Mouse (Mus musculus): ENCODE measurements around the gene Xkrx.

DNA sequence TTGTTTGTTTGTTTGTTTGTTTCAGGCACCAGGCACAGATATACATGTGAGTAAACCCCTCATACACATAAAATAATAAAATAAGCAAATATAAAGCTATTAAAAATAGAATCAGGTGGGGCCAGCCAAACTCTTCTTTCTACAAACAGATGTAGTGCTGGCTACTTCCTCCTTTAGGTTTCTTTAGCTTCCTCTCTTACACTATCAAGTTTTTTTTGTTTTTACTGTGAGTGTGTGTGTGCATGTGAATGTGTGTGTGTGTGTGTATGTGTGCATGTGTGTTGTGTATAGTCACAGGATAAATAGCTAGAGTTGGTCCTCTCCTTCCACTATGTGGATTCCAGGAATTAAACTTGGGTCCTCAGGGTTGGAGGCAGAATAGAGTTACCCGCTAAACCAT, 12.8 kb upstream of the Xkrx start:
- TF ChIP-seq JUND (IDR thresholded peaks at IDR 0.05; ENCODE audit: low read depth, low read length) (no peak), POLR2A (IDR thresholded peaks at IDR 0.05; ENCODE audit: control insufficient read depth in 1 of 2, insufficient read depth in 1 of 2, low read depth in 1 of 2, low read length in 2 of 2, poor library complexity in 1 of 2) (no peak), RAD21 (IDR thresholded peaks at IDR 0.05; ENCODE audit: low read depth, low read length) (no peak), KAT2A (conservative IDR thresholded peaks at IDR 0.05; ENCODE audit: low read depth, low read length) (no peak)

All from MEL (cell line).